Mouse (Mus musculus) forebrain, embryonic 11.5 days (tissue): Measurements from ENCODE around the gene Dbi. TPM values are rescaled to one million over a fixed set of nuclear protein-coding genes. Genes with fewer than 3 reads are reported as not detected.
A peak's percentile ranks its signal among the peaks of the same experiment; 100 is the strongest.

Source experiments
- ATAC-seq: fragments of 200-750 bp; cut with Nextera tagmentation; replicated peaks from 2 replicates; pipeline ENCODE4 v1.8.0; 2017; ENCODE audit warnings: moderate TSS enrichment; ENCODE audit not compliant: low FRiP score
- DNase-seq: peaks from one replicate; pipeline ENCODE4 v3.0.0-alpha.2; 2017; ENCODE audit warnings: low spot score
- H3K27ac ChIP-seq: fragments of 300-500 bp; sonication (generic); 2 replicates; pipeline ENCODE4 v1.5.1; 2014; ENCODE audit warnings: low read depth, low read length
- H3K27me3 ChIP-seq: fragments of 300-500 bp; sonication (generic); 2 replicates; pipeline ENCODE4 v1.6.1; 2014; ENCODE audit warnings: mild to moderate bottlenecking, low read length, mixed read lengths; ENCODE audit not compliant: control insufficient read depth, insufficient read depth
- H3K36me3 ChIP-seq: fragments of 300-500 bp; sonication (generic); 2 replicates; pipeline ENCODE4 v1.6.1; 2014; ENCODE audit warnings: mild to moderate bottlenecking, low read length, moderate library complexity, mixed read lengths; ENCODE audit not compliant: control insufficient read depth, insufficient read depth
- H3K4me1 ChIP-seq: fragments of 300-500 bp; sonication (generic); replicated peaks from 2 replicates; pipeline ENCODE4 v1.6.1; 2014; ENCODE audit warnings: low read length, mixed read lengths; ENCODE audit not compliant: control insufficient read depth, insufficient read depth
- H3K4me2 ChIP-seq: fragments of 300-500 bp; sonication (generic); 2 replicates; pipeline ENCODE4 v1.6.1; 2014; ENCODE audit warnings: low read depth, mild to moderate bottlenecking, low read length, moderate library complexity, mixed read lengths; ENCODE audit not compliant: severe bottlenecking
- H3K4me3 ChIP-seq: fragments of 300-500 bp; sonication (generic); 2 replicates; pipeline ENCODE4 v1.5.1; 2014; ENCODE audit warnings: low read depth, low read length
- H3K9ac ChIP-seq: fragments of 300-500 bp; sonication (generic); 2 replicates; pipeline ENCODE4 v1.6.1; 2014; ENCODE audit warnings: low read length
- H3K9me3 ChIP-seq: fragments of 300-500 bp; sonication (generic); 2 replicates; pipeline ENCODE4 v1.6.1; 2016; ENCODE audit warnings: low read length, mixed read lengths; ENCODE audit not compliant: control insufficient read depth
- WGBS: fragments of 180-500 bp; shearing (Covaris S2); extraction: QIAGEN DNeasy Blood & Tissue Kit; methylation state at CpG from one replicate; pipeline ENCODE4 v1.1.7; 2014; 5-methylcytosine and 5-hydroxymethylcytosine counted together
- polyA plus RNA-seq: library from polyadenylated mRNA; unstranded; fragments of >200 nt; fragmentation: Nextera tagmentation; extraction: Ambion mirVana; gene quantifications from 2 replicates; pipeline ENCODE4 v1.2.1, GENCODE M21; 2014

Gene Dbi
- polyA plus RNA-seq: 783 and 824 TPM in 2 replicates

DNA sequence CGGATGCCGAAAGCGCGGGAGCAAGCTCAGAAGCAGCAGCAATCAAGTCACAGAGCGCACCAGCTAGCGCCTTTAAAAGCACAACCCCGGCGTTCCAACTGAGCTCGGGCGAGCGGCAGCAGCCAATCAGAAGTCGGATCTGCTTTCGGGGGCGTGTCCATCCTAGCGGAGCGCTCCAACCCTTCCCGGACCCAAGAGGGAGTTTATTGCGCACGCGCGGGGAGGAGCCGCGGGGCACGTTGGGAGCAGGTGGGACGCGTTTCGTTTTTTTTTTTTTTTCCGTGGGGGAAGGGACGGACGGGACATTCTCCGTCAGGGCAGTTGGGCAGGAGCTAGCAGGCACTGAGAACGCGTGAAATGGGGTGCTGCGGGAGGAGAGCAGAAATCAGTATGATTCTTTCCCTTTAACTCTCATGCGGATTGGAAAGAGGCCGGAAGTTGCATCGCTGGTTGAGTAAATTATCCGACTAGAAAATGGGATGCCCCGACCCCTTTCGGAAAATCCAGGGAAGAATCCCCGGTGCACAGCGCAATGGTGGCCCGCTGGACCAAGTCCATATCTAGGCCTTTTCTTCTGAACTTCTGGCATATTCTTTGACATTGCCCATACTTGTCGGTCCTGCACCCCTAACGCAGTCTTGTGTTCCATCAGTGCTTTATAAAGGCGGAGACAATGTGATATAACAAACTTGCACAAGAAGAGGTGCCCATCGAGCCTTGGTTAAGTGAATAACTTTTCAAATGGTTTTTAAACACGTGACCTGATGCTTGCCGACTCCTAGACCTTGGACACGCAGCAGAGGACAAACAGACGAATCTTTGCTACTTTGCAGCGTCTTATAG, at the start of gene Dbi, which contains the start of gene 3110009E18Rik:
Gene Dbi, minus strand, starts transcription at position 110 of the 843 bp plus-strand sequence.
Gene 3110009E18Rik, plus strand, starts transcription at position 219 of the 843 bp plus-strand sequence.
- H3K4me2 ChIP-seq: peak within 1 kb of the TSS; percentile 66
- DNase-seq (peak; percentile 98), ATAC-seq (peak; percentile 94)
- H3K27me3 ChIP-seq: no peaks in the 10 kb centered on the region
- 2% methylated on average over 52 of the region's 52 CpGs for WGBS
- peak within 1 kb of the TSS; percentile 76 for H3K9ac ChIP-seq
- no peaks in the 10 kb centered on the region; the same call in 1 of the 2 replicates for H3K36me3 ChIP-seq
- H3K27ac ChIP-seq: peak within 1 kb of the TSS; percentile 86
- no peaks in the 10 kb centered on the region; the same call in 1 of the 2 replicates for H3K4me1 ChIP-seq
- H3K9me3 ChIP-seq: no peaks in the 10 kb centered on the region
- H3K4me3 ChIP-seq: peak within 1 kb of the TSS; percentile 63

DNA sequence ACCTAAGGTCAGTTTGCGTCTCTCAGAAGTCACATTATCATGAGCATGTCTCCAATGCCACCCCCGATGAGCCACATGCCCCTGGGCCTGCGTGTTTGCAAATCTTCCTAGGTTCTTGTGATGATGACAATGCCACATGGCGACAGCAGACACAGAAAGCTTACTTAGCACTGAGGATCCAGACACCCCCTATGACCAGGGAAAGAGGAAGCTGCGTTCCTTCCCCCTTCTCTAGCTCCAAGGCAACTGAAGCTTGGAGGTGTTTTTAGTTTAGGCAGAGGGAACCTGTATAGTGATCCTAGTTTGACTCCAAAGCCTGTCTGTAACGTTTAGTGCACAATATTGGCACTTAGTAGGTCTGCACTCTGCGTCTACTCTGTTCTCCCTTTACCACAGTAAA, 49.4 kb upstream of the Dbi start:
- WGBS: 85% methylated on average over 7 of the region's 7 CpGs
- H3K36me3 ChIP-seq: no peaks in the 10 kb centered on the region
- ATAC-seq (no peak), DNase-seq (no peak)
- no peaks in the 10 kb centered on the region for H3K27me3 ChIP-seq
- no peak overlapping the region for H3K9ac ChIP-seq
- H3K4me2 ChIP-seq: no peak overlapping the region
- H3K9me3 ChIP-seq: no peaks in the 10 kb centered on the region
- H3K27ac ChIP-seq: no peak overlapping the region
- H3K4me3 ChIP-seq: no peak overlapping the region
- H3K4me1 ChIP-seq: no peaks in the 10 kb centered on the region

DNA sequence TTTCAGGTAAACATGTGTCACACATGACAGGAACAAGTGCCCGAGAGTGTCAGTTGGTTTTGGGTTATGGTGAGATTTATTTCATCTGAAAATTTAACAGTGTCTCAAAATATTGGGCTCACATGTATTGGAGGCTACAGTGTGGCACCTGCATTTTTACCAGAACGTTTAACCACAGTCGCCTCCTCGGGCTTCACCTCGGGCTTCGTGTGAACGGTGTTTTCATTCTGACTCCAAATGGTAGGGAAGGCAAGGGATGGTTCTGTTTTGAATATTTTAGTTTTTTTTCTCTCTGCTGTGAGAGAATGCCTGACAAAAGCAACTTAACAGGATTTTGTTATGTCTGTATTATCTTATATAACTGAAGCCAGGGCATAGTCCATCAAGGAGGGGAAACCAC, 47.8 kb upstream of the Dbi start:
- Histone ChIP-seq H3K4me3 (no peak overlapping the region), H3K27ac (no peak overlapping the region), H3K9me3 (no peaks in the 10 kb centered on the region), H3K4me2 (no peak overlapping the region), H3K27me3 (no peaks in the 10 kb centered on the region), H3K9ac (no peak overlapping the region), H3K36me3 (no peaks in the 10 kb centered on the region), H3K4me1 (no peaks in the 10 kb centered on the region)
- DNase-seq: no peak
- ATAC-seq: no peak
- WGBS: 96% methylated on average over 7 of the region's 7 CpGs

DNA sequence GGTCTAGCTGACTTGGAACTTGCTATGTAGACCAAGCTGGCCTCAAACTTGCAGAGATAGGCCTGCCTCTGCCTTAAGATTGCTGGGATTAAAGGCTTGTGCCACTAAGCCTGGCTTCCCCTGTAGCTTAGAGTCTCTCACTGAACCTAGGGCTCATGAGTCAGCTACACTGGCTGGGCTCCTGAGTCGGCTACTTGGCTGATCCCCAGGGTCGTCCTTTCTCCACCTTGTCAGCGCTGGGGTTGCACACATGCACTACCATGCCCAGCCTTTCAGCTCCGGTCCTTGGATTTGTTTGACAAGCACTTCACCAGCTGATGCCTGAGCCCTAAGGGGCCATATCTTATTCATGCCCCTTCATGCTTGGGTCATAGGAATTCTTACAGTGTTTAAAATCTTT, 47.1 kb upstream of the Dbi start:
- no peak overlapping the region for H3K4me2 ChIP-seq
- no peaks in the 10 kb centered on the region for H3K36me3 ChIP-seq
- 88% methylated on average over 4 of the region's 4 CpGs for WGBS
- no peaks in the 10 kb centered on the region for H3K9me3 ChIP-seq
- H3K4me1 ChIP-seq: no peaks in the 10 kb centered on the region
- H3K9ac ChIP-seq: no peak overlapping the region
- no peak overlapping the region for H3K4me3 ChIP-seq
- H3K27me3 ChIP-seq: no peaks in the 10 kb centered on the region
- H3K27ac ChIP-seq: no peak overlapping the region
- ATAC-seq (no peak), DNase-seq (no peak)

DNA sequence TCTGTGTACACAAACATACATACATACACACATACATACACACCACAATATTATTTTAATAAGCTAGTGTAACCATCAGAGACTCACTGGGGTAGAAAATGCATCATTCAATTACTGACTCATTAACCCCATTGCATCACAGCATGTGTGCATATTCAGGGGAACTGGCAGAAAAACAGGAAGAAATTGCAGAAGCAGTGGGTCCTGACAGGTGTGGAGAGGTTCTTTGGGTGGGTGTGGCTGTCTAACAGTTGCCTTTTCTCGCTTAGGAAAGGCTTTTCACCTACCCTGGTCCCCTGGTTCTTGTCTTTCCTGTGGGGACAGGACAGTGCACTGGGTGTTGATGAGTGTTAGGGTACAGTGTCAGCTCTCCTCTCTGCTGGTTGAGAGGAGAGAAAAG, 41.7 kb upstream of the Dbi start:
- DNase-seq: no peak
- H3K36me3 ChIP-seq: no peaks in the 10 kb centered on the region
- H3K4me3 ChIP-seq: no peak overlapping the region
- H3K4me2 ChIP-seq: no peak overlapping the region
- H3K9ac ChIP-seq: no peak overlapping the region
- H3K9me3 ChIP-seq: no peaks in the 10 kb centered on the region
- 72% methylated on average over 1 of the region's 1 CpGs for WGBS
- ATAC-seq: no peak
- no peaks in the 10 kb centered on the region for H3K27me3 ChIP-seq
- no peak overlapping the region for H3K27ac ChIP-seq
- H3K4me1 ChIP-seq: no peaks in the 10 kb centered on the region

DNA sequence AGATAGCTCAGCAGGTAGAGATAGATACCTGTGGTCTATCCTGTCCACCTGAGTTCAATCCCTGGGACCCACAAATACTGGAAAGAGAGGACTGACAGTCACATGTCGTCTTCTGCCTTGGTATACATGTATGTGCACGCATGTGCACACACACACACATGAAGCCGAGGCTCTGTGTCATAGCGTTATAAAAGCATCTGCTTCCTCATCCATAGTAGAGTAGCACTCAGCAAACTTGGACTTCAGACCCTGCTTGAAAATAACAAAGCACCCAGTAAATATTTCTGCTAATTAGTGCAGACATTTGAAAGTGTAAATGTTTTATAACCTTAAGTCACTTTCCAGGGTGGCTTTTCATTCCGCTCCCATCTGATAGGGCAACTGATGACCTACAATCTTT, 40.6 kb upstream of the Dbi start:
- Histone ChIP-seq H3K4me3 (no peak overlapping the region), H3K36me3 (no peaks in the 10 kb centered on the region), H3K27me3 (no peaks in the 10 kb centered on the region), H3K4me1 (no peaks in the 10 kb centered on the region), H3K9me3 (no peaks in the 10 kb centered on the region), H3K27ac (no peak overlapping the region), H3K9ac (no peak overlapping the region), H3K4me2 (no peak overlapping the region)
- ATAC-seq: no peak
- DNase-seq: no peak
- 95% methylated on average over 5 of the region's 5 CpGs for WGBS

DNA sequence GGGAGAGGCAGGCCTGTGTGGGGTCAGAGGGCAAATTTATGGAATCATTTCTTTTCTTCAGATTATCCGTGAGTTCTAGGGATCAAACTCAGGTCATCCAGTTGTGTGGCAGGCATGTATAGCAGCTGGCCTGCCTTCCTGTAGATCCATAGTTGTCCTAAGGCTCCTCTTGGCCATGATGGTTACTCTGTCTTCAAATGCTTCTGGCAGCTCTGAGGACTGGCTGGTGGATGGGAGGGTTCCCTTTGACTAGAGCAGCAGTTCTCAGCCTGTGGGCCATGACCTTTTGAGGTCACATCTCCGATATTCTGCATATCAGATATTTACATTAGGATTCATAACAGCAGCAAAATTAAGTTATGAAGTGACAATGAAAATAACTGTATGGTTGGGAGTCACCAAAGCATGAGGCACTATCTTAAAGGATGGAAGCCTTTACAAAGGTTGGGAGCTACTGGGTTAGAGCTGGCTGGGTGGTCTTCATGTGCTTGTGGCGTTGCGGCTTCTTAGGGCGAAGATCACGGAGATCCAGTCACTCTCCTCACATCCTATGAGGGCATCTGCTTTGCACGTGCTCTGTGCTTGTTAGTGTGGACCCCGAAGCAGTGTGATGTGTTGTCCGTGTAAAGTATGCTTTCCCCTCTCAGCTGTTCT, 37.7 kb upstream of the Dbi start:
- H3K27ac ChIP-seq: no peak overlapping the region
- DNase-seq: no peak
- H3K9ac ChIP-seq: no peak overlapping the region
- no peaks in the 10 kb centered on the region for H3K9me3 ChIP-seq
- ATAC-seq: no peak
- WGBS: 87% methylated on average over 9 of the region's 9 CpGs
- no peak overlapping the region for H3K4me2 ChIP-seq
- no peaks in the 10 kb centered on the region for H3K36me3 ChIP-seq
- no peak overlapping the region for H3K4me3 ChIP-seq
- no peaks in the 10 kb centered on the region for H3K4me1 ChIP-seq
- H3K27me3 ChIP-seq: no peaks in the 10 kb centered on the region

DNA sequence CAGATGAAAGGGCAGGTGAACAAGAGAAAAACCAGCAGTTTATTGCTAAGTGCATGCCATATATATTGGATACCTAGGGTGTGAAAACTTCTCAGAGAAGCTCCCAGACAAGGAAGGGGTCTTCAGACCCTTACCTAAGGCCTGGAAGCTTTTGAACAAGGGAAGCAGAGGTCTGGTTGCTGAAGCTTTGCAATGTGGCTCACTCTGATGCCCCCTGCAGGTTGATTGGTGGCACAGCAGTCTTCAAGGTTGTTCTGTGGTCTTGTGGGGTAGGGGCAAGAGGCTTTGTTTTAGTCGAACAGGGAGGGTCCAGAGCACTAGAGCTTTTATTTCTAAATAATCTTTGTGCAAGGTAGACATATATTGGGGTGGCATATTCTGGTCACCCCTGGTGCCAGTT, 34.4 kb upstream of the Dbi start:
- no peak overlapping the region for H3K4me2 ChIP-seq
- DNase-seq (peak; percentile 60), ATAC-seq (0 out of 2 replicates have a peak, but pooled peaks have one; percentile 23)
- H3K4me3 ChIP-seq: no peak overlapping the region
- 21% methylated on average over 1 of the region's 1 CpGs for WGBS
- H3K27me3 ChIP-seq: no peaks in the 10 kb centered on the region
- no peak overlapping the region for H3K27ac ChIP-seq
- H3K9ac ChIP-seq: no peak overlapping the region
- no peaks in the 10 kb centered on the region for H3K4me1 ChIP-seq
- H3K36me3 ChIP-seq: no peaks in the 10 kb centered on the region
- no peaks in the 10 kb centered on the region for H3K9me3 ChIP-seq
